Mouse (Mus musculus): ENCODE data around the gene Twistnb. TPM values are rescaled to one million over a fixed set of nuclear protein-coding genes. Genes with fewer than 3 reads are reported as not detected.

Gene Twistnb
- total RNA-seq, 2 experiments from 2014 or later: 13.5 to 14.8 TPM

Other genes starting within 250 kb of the Twistnb start
- gene Efcab10, start 34.8 kb upstream of the Twistnb start, total RNA-seq (2021): 1 to 10 TPM; 2.2 to 3.2 TPM